Mouse (Mus musculus) kidney, adult 2 months (tissue): ENCODE data around the gene Grap.

Experiments
- CTCF ChIP-seq: fragments of 200-500 bp; conservative IDR thresholded peaks from 2 replicates; pipeline ENCODE4 v1.5.1; 2011; ENCODE audit warnings: low read depth, mild to moderate bottlenecking, control low read depth, low read length, moderate library complexity, mixed read lengths; ENCODE audit not compliant: insufficient read depth, insufficient read length
- POLR2A ChIP-seq: fragments of 200-500 bp; IDR thresholded peaks from one replicate; pipeline ENCODE4 v1.6.1; 2011; ENCODE audit warnings: low read depth, low read length, control low read depth

GRCm38 (mm10) chr11:61687595-61687994 is 34.5 kb downstream of the Grap start:
- TF ChIP-seq POLR2A (no peak), CTCF (no peak)
